Mouse (Mus musculus): ENCODE measurements around the gene Dpp4. TPM values are rescaled to one million over a fixed set of nuclear protein-coding genes. Genes with fewer than 3 reads are reported as not detected.
A peak's percentile ranks its signal among the peaks of the same experiment; 100 is the strongest.

The Dpp4 gene
- polyA plus RNA-seq (2015; fragmentation: Nextera tagmentation; extraction: Ambion mirVana), result 56.0 and 70.4 TPM in 2 replicates

DNA sequence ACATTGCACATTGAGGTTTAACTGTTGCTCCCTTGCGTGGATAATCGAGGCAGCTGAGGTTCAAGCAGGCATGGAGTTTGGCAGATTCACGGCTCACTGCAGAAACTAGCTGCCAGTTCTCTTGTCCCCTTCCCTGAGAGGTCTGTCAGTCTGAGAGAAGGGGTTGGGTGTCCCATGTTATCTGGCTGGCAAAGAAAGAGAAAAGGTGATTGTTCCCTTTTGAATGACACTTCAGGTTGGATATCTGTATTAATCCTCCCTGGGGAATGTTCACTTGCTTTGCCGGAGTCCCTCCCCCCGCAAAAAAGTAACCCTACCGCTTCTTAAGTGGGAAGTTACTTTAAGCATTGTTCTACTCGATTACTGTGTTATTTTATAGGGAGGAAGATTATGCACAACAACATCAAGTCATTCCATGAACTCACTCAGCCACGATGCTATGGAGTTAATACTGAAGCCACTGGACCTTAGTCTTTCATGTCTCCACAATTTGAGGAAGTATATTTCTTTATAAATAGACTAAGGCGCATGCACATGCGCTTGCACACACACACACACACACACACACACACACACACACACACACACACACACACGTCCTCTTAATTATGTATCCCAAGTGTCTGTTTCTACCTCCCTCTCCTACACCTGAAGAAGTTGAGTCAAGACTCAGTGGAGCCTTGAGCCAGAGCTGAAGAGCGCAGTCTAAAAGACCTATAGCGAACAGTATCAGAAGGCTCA, at the start of gene Dpp4:
TSS of gene Dpp4 (minus strand) at position 151 of the 741 bp plus-strand sequence.
- no peaks in the 10 kb centered on the region for H3K27me3 ChIP-seq (replicated peaks; ENCODE audit: control insufficient read depth, insufficient read depth, low read length)
- peak within 1 kb of the TSS; percentile 56 for H3K4me3 ChIP-seq (ENCODE audit: low read depth, low read length)
- no peaks in the 10 kb centered on the region for H3K36me3 ChIP-seq (ENCODE audit: control insufficient read depth, insufficient read depth)
- no peaks in the 10 kb centered on the region for H3K9me3 ChIP-seq (ENCODE audit: control insufficient read depth)
- 0 out of 2 replicates have a peak, but pooled peaks have one; percentile 2 for ATAC-seq
- H3K27ac ChIP-seq (ENCODE audit: low read depth, low read length), result peak within 1 kb of the TSS; percentile 85
- WGBS, result 43% methylated on average over 13 of the region's 13 CpGs
- H3K4me2 ChIP-seq (replicated peaks; ENCODE audit: low read depth), result peak within 1 kb of the TSS; percentile 89
- peak within 1 kb of the TSS; percentile 68 for H3K9ac ChIP-seq (ENCODE audit: low read depth, low read length)
- H3K4me1 ChIP-seq (replicated peaks; ENCODE audit: control insufficient read depth, insufficient read depth, low read length), result peaks cover 8% of the 10 kb centered on the region; the same call in 1 of the 2 replicates
- no peak for TF ChIP-seq CTCF (IDR thresholded peaks at IDR 0.05; ENCODE audit: low read depth)

DNA sequence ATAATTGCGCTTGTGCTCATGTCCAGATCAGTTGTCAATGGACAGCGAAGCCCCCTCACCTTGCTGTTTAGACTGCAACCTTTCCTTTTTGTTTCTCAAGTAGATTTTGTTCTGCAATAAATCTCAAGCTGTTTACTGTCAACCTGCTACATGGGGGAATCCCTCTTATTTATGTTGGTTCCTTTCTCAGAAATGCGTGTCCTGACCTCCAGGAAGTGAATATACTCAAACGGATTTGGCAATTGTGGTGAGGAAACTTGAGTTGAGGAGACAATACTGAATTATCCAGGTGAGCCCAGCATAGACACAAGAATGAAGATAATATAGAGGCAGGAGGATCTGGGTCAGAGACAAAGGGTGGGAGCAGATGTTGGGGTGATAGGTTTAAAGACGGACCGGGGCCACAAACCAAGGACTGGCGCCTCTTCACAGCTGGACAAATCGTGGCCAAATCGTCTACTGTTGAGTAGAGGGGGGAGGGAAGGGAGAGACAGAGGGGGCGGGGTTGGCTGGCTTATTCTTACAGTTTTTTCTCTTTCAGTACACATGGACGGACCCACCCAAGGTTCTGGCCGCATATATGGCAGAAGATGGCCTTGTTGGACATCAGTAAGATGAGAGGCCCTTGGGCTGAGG, 48.9 kb upstream of the Dpp4 start:
- Histone ChIP-seq H3K4me2 (replicated peaks; ENCODE audit: low read depth) (no peak overlapping the region), H3K27ac (ENCODE audit: low read depth, low read length) (no peak overlapping the region), H3K4me1 (replicated peaks; ENCODE audit: control insufficient read depth, insufficient read depth, low read length) (no peaks in the 10 kb centered on the region), H3K9ac (ENCODE audit: low read depth, low read length) (no peak overlapping the region), H3K4me3 (ENCODE audit: low read depth, low read length) (no peak overlapping the region), H3K9me3 (ENCODE audit: control insufficient read depth) (no peaks in the 10 kb centered on the region), H3K36me3 (ENCODE audit: control insufficient read depth, insufficient read depth) (no peaks in the 10 kb centered on the region), H3K27me3 (replicated peaks; ENCODE audit: control insufficient read depth, insufficient read depth, low read length) (no peaks in the 10 kb centered on the region)
- WGBS, result 75% methylated on average over 12 of the region's 12 CpGs
- TF ChIP-seq CTCF (IDR thresholded peaks at IDR 0.05; ENCODE audit: low read depth), result no peak
- ATAC-seq, result no peak

DNA sequence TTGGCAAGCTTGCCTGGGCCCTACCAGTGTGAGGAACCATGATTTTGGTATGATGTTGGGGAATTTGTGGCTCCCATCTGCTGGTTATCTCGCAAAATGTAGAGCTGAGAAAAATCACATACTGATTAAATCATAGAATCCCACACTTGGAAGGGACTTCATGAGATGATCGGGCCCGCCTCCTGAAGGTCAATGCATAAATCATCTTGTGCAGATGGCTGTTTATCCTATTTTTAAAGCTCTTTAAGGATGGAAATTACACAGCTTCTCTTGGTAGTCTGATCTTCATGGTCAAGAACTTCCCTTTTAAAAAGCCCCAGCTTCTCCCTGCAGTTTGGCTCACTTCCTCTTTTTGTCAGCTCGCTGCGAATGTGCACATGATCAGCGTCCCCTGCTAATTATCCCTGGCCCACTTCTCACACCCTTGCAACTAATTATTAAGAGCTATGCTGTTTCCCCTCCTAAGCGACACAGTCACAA, 48.2 kb upstream of the Dpp4 start:
- 60% methylated on average over 7 of the region's 7 CpGs for WGBS
- Histone ChIP-seq H3K27ac (ENCODE audit: low read depth, low read length) (no peak overlapping the region), H3K4me3 (ENCODE audit: low read depth, low read length) (no peak overlapping the region), H3K4me1 (replicated peaks; ENCODE audit: control insufficient read depth, insufficient read depth, low read length) (no peaks in the 10 kb centered on the region), H3K9ac (ENCODE audit: low read depth, low read length) (no peak overlapping the region), H3K36me3 (ENCODE audit: control insufficient read depth, insufficient read depth) (no peaks in the 10 kb centered on the region), H3K27me3 (replicated peaks; ENCODE audit: control insufficient read depth, insufficient read depth, low read length) (no peaks in the 10 kb centered on the region), H3K9me3 (ENCODE audit: control insufficient read depth) (no peaks in the 10 kb centered on the region), H3K4me2 (replicated peaks; ENCODE audit: low read depth) (no peak overlapping the region)
- no peak for ATAC-seq
- TF ChIP-seq CTCF (IDR thresholded peaks at IDR 0.05; ENCODE audit: low read depth), result no peak

DNA sequence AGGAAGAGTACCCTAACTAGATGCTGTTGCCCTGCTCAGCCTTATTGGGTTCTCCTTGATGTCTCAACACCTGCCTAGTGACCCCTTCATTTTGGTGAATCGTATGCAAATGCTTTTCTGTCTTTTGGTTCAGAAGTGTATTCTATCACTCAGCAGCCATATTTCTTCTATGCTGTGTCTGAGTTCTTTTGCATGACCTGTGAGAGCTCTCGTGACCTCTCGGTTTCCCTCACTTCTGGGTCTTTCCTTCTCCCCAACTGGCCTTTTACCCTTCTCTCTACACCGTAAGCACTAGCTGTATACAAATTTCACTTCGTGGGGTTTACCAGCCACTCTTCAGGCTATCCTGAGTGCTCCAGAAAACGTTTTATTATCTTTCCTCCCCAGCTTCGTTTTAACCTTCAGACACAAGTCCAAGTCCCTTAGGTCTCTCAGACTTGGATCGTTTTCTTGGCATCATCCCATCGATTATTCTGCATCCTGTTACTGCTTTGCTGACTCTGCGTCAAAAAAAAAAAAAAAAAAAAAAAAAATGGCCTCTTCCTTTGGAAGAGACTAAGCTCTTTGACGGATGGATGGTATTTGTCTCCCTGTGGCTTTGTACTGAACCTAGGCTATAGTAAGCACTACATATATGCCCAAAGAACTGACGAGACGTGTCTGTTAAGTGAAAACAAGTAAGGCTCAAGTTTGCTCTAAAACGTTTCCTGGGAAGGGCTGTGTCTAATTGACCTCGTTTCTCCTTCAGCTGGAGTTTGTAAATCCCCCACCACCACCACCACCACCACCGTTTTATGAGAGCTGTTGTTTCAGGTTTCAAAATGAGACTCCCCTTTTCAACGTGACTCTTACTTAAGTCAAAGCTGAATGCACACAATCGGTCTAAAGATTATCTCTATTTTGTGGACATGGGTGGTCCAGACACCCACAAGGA, 47.5 kb upstream of the Dpp4 start:
- H3K4me1 ChIP-seq (replicated peaks; ENCODE audit: control insufficient read depth, insufficient read depth, low read length), result no peaks in the 10 kb centered on the region
- ATAC-seq, result no peak
- H3K27ac ChIP-seq (ENCODE audit: low read depth, low read length), result no peak overlapping the region
- H3K27me3 ChIP-seq (replicated peaks; ENCODE audit: control insufficient read depth, insufficient read depth, low read length), result no peaks in the 10 kb centered on the region
- no peak overlapping the region for H3K9ac ChIP-seq (ENCODE audit: low read depth, low read length)
- WGBS, result 54% methylated on average over 18 of the region's 18 CpGs
- H3K36me3 ChIP-seq (ENCODE audit: control insufficient read depth, insufficient read depth), result no peaks in the 10 kb centered on the region
- H3K4me2 ChIP-seq (replicated peaks; ENCODE audit: low read depth), result no peak overlapping the region
- no peaks in the 10 kb centered on the region for H3K9me3 ChIP-seq (ENCODE audit: control insufficient read depth)
- no peak overlapping the region for H3K4me3 ChIP-seq (ENCODE audit: low read depth, low read length)
- TF ChIP-seq CTCF (IDR thresholded peaks at IDR 0.05; ENCODE audit: low read depth), result no peak

DNA sequence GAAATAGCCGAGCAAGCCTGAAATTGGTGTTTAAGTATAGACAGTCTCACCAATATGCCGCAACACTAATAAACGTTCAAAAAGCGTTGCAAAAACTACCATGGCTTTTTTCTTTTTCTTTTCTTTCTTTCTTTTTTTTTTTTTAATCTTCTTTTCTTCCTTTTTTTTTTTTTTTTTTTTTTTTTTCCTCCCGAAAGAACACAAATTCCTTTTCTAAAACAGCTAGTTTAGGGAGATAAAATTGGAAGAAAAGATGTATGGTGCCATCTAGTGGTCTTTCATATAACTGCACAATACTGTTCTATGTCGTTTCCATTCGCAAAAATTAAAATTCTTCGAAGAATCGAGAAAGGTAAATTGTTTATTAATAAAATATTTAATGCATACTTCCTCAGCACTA, 46.0 kb upstream of the Dpp4 start:
- WGBS, result 39% methylated on average over 9 of the region's 9 CpGs
- no peak for ATAC-seq

DNA sequence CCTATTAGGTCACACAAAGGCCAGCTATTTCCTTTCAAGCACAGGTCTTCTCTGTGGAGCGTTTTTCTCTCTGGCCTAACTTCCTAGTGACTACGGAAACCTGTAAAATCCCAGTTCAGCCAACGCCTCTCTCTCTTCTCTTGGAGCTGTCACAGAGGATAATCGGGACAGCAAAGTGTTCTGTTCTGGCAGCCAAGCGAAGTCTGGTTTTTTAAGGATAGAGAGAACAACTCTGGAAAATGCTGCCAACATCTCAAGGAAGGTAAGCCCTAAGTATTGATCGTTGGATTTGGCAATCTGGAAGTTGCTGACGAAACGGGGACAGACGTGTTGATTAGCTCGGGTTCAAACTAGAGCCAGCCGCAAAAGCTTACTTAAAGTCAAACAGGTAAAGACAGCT, 43.0 kb upstream of the Dpp4 start:
- TF ChIP-seq CTCF (IDR thresholded peaks at IDR 0.05; ENCODE audit: low read depth), result no peak
- no peaks in the 10 kb centered on the region for H3K4me1 ChIP-seq (replicated peaks; ENCODE audit: control insufficient read depth, insufficient read depth, low read length)
- WGBS, result 80% methylated on average over 11 of the region's 11 CpGs
- no peak overlapping the region for H3K4me3 ChIP-seq (ENCODE audit: low read depth, low read length)
- H3K9me3 ChIP-seq (ENCODE audit: control insufficient read depth), result no peaks in the 10 kb centered on the region
- no peak overlapping the region for H3K4me2 ChIP-seq (replicated peaks; ENCODE audit: low read depth)
- H3K36me3 ChIP-seq (ENCODE audit: control insufficient read depth, insufficient read depth), result no peaks in the 10 kb centered on the region
- no peaks in the 10 kb centered on the region for H3K27me3 ChIP-seq (replicated peaks; ENCODE audit: control insufficient read depth, insufficient read depth, low read length)
- no peak overlapping the region for H3K27ac ChIP-seq (ENCODE audit: low read depth, low read length)
- no peak for ATAC-seq
- H3K9ac ChIP-seq (ENCODE audit: low read depth, low read length), result no peak overlapping the region

More for the DNA sequence above, 46.0 kb upstream of the Dpp4 start:
- no peaks in the 10 kb centered on the region for H3K27me3 ChIP-seq (replicated peaks; ENCODE audit: control insufficient read depth, insufficient read depth, low read length)
- no peak overlapping the region for H3K4me2 ChIP-seq (replicated peaks; ENCODE audit: low read depth)
- no peaks in the 10 kb centered on the region for H3K36me3 ChIP-seq (ENCODE audit: control insufficient read depth, insufficient read depth)
- H3K4me1 ChIP-seq (replicated peaks; ENCODE audit: control insufficient read depth, insufficient read depth, low read length), result no peaks in the 10 kb centered on the region
- no peak overlapping the region for H3K4me3 ChIP-seq (ENCODE audit: low read depth, low read length)
- peak; percentile 69 for TF ChIP-seq CTCF (IDR thresholded peaks at IDR 0.05; ENCODE audit: low read depth)
- no peak overlapping the region for H3K9ac ChIP-seq (ENCODE audit: low read depth, low read length)
- no peaks in the 10 kb centered on the region for H3K9me3 ChIP-seq (ENCODE audit: control insufficient read depth)
- no peak overlapping the region for H3K27ac ChIP-seq (ENCODE audit: low read depth, low read length)
